Mouse (Mus musculus) embryo, embryonic 9.5 days (tissue): ENCODE measurements around the gene A730061H03Rik.
A peak's percentile ranks its signal among the peaks of the same experiment; 100 is the strongest.

Source experiments
- DNase-seq: peaks from one replicate; pipeline ENCODE4 v3.0.0-alpha.2; 2017; ENCODE audit errors: extremely low spot score

The A730061H03Rik gene

DNA sequence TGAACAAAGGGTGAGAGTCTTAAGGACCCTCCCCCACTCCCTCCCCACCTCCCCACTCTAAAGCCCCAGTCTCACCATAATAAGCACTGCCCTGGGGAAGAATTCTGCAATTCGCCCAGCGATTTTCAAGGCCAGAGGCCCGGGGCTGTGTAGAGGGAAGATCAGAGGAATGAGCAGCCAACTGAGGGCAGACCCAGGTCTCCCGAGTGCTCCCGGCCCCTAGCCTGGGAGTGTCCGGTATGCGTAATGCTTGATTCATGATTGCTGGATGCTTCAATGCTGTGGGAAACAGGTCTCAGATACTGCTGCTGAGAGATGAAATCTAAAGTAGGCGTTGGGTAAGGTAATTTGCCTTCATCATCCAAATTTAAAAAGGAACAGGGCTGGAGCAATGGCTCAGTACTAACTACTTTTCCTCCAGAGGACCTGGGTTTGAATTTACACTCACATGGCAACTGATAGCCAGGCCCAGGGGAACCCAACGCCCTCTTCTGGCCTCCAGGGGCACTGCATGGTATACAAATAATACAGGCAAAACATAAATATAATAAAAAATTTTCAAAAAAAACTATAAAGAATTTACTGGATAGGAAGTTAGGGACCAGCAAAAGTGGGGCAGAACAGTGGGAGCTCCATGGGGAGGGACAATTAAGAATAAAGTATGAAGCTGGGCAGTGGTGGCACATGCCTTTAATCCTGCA, 21.9 kb upstream of the A730061H03Rik start:
- DNase-seq = no peak

DNA sequence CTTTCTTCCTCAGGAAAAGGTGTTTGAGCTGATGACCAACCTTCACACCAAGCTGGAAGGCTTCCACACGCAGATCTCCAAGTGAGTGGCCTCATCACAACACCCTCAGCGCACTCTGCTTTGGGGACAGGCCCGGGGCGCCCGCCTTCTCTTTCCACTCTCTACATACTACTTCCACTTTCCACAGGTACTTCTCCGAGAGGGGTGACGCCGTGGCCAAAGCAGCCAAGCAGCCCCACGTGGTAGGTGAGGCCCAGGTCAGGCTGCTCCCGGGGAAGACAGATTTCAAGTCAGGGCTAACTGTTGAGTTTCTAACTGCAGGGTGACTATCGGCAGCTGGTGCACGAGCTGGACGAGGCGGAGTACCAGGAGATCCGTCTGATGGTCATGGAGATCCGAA, 20.5 kb upstream of the A730061H03Rik start:
- DNase-seq = no peak

DNA sequence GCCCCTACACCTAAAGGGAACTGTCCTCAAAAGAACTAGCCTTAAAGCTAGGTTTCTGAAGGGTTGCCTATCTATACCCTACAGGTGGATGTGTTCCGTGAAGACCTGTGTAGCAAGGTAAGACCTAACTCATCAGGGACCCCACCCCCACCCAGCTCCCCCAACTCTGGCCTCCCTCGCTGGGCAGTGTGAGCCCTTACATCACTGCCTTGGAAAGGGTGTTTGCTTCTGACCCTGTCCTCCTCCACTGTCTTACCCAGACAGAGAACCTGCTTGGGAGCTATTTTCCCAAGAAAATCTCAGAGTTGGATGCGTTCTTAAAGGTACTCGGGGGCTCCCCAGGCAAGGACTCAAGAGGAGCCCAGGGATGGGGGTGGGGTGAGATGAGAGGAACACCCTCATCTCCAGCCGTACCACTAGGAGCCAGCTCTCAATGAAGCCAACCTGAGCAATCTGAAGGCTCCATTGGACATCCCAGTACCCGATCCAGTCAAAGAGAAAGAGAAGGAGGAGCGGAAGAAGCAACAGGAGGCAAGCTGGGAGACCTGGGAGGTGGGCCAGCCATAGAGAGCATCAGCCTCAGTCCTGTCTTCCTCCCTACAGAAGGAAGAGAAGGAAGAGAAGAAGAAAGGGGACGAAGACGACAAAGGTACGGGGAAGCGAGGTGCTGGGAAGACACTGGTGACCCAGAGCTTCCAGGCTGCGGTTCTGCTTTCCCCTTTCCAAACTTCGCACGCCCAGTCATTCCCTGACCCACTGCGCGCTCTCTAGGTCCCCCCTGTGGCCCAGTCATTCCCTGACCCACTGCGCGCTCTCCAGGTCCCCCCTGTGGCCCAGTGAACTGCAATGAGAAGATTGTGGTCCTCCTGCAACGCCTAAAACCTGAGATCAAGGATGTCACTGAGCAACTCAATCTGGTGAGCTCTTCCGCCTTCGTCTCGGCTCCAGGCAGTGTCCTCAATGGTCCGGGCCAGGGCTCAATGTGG, 19.6 kb upstream of the A730061H03Rik start:
- DNase-seq = no peak

DNA sequence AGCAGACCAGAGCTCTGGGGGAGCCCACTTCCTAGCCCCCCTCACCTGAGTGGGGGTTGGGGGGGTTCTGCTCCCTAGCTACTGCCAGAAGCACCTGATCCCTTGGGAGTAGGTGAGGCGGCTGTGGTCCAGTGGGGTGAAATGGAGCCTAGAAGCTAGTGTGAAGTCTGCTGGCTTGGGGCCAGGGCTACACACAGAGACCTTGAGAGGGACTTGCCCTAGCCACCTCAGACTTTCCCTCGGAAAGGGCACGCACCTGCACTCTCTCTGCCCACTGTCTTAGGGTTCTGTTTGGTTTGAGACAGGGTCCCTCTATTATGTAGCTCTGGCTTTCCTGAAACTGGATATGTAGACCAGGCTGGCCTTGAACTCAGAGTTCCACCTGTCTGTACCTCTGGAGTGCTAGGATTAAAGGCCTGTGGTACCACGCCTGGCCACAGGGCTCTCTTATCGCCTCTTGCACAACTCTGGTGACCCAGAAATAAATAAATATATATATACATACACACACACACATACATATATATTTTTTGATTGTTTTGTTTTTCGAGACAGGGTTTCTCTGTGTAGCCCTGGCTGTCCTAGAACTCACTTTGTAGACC, 18.6 kb upstream of the A730061H03Rik start:
- no peak for DNase-seq

DNA sequence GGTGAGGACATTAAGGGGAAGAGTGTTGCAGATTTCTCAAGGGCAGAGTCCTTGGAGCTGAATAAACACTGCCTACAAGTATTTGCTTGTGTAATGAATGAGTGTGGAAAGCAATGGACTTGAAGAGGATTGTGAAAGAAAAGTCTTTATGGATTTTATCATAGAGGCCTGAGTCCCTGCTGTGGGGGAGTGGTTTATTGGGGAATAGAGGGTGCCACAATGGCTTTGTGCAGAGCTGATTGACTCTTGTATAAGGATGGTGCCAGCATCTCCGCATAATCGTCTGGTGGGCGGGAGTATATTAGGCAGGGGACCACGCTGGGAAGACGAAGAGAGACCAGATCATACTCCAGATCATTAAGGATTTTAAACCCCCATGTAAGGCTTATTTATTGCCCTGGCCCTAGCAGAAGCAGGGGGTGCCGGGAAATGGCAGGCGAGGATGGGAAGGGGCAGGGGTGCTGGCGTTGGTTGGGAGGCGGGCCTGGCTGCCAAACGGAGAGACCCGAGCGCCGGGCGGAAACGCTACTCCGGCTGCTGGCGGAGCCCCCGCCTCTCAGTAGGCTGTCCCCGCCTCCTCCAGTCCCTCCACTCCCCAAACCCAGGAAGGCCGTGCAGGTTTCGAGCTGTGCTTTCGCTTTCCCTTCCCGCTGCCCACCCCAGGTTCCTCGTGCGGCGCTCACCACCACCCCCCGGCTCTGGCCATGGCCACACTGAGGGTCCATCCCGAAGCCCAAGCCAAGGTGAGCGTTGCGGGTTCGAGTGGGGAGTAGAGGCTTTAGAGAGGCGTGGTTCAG, 17.9 kb upstream of the A730061H03Rik start, which contains the start of gene Psme1:
TSS of gene Psme1 (plus strand) at position 253 of the 797 bp plus-strand sequence.
- DNase-seq = peak; percentile 84

DNA sequence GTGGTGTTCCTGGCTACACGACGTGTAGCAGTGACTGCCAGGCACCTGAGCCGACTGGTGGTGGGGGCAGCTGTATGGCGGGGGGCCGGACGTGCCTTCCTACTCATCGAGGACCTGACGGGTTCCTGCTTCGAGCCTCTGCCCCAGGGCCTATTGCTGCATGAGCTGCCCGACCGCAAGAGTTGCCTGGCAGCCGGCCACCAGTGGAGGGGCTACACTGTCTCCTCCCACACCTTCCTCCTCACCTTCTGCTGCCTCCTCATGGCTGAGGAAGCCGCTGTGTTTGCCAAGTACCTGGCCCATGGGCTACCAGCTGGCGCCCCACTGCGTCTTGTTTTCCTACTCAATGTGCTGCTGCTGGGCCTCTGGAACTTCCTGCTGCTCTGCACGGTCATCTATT, 16.2 kb upstream of the A730061H03Rik start:
- no peak for DNase-seq

DNA sequence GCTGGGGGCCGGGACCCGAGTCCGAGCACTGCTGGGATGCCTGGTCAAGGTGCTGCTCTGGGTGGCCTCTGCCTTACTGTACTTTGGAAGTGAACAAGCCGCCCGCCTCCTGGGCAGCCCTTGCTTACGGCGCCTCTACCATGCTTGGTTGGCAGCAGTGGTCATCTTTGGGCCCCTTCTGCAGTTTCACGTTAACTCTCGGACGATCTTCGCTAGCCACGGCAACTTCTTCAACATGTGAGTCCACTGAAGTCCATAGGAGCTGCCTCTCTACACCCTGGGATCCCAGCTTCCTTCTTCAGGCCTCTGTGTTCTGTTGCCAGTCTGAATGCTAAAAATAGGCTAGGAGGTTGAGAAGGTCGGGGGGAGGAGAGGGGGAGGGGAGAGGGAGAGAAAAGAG, 15.5 kb upstream of the A730061H03Rik start:
- no peak for DNase-seq

DNA sequence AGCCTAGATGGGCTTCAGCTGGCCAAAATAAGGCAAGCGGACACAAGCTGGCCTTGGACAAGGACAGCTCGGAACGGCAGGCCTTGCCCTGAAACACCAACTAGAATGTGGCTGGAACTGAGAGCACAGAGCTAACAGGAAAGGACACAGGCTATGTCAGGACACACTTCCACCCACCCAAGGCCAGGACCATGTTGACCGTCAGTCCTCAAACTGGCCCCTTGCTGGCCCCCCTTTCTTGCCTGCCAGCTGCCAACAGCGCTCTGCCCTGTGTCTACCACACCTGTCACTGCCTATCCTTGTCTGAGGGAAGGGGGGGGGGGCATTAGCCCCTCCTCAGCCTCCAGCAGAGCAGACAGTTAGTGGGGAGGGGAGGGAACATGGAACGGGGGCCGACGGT, 15.1 kb upstream of the A730061H03Rik start, which contains the start of gene Fitm1:
TSS of gene Fitm1 (plus strand) at position 316 of the 400 bp plus-strand sequence.
- no peak for DNase-seq

DNA sequence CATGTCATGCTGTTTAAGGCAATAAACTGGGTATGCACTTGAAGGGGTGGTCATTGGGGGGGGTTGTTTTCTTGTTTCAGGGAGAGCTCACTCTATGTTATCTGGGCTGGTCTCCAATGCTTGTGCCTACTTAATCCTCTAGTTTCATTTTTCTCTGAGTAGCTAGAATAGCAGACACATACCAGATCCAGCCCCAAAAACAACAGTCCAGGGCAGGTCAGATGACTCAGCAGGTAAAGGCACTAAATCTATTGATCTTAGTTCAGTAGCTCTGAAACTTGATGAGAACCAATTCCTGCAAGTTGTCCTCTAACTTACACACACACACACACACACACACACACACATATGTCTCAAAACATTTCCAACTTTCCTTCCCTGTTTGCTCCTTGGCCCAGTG, 11.6 kb upstream of the A730061H03Rik start:
- DNase-seq = no peak

DNA sequence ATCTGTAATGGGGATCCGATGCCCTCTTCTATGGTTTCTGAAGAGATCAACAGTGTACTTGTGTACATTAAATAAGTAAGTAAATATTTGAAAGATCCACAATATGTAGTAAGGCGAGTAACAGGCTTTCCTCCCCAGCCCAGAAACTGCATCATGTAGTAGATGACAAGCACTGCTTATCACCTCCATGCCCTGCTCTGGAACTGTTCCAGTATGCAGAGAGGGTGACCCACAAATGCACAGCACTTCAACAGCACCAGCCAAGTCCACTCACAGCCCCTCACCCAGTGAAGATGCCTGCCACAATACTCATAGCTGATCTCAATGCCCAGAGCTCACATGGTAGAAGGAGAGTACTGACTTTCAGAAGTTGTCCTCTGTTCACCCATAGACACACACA, 10.4 kb upstream of the A730061H03Rik start:
- DNase-seq = no peak

DNA sequence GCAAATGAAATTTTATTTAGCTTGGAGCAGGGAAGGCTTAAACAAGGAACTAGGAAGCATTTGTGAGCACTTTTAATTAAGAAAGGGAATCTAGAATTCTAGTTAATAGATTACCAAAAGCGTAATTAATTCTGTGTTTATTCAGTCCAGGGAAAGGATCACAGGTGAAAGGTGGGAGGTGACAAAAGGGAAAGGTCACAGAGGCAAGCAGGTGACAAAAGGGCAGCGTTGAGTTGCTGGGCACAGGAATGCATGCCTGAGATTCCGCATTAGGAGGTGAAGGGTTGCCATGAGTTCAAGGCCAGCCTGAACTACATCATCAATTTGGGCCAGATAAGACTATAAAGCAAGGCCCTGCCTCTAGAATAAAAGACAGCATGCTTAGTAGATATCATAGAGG, 7.3 kb upstream of the A730061H03Rik start:
- no peak for DNase-seq

DNA sequence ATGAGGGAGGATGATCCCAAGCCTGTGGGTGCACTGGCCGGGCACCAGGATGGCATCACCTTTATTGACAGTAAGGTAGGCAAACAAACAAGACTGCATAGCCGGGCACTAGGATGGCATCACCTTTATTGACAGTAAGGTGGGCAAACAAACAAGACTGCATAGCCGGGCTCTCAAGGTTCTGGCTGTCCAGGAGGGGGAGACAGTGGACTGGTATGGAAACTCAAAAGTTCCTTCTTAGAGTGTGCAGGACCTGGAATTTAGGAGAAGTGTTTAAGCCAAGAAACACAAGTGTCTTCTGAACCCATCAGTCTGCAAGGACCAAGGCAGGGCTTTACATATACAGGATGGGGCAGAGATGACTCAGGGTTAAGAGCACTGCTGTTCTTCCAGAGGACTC, 5.5 kb upstream of the A730061H03Rik start:
- DNase-seq = no peak

DNA sequence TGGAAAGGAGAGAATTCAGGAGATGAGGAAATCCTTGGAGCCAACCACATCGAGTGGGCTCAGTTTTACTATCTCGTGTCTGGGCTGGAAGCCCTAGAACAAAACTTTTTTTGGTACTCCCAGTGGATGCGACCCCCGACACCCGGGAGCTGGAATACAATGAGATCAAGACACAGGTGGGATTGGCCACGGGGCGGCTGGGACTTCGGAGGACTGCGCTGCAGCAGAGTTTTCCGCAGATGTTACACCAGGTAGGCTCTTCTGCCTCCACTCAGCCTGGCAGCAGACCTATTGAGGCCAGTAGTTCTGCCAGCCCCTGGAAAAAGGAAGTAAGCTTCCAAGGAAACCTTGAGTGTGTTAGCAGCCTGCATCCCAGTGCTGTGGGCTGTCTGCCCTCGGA, 3.0 kb upstream of the A730061H03Rik start:
- DNase-seq = no peak

DNA sequence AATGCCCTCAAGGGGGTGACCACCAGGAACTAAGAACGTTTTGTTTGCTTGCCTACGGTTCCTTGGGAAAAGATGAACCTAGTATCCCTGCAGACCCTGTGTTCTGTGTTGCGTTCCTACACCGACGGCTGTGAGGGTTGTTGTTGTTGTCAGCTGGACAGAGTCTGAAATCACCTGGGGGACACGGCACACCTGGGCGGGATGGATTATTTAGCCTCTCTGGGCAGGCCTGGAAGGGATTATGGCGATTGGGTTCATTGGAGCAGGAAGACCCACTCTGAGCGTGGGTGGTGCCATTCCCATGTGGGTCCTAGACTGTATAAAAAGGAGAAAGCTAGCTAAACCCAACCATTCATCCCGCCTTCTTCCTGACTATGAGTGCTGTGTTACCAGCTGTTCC, 1.7 kb upstream of the A730061H03Rik start:
- DNase-seq = no peak

DNA sequence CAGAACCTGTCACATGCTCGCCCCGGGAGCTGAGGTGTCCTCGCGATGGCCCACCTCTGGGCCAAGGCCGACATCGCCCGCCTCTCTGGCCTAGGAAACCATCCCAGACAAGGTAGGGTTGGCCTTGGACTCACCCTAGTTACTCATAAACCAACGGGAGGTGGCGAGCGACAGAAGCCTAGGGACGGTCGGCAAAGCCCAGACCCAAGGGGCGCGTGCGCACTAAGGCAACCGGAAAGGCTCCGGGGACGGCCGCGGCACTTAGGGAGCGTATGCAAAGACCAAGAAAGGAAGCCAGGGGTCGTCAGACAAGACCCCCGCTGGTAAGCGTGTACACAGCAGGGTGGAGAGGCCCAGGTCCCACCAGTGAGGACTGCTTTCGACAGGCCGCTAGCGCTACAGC, 406 bp downstream of the A730061H03Rik start, which contains the start of gene Dcaf11:
TSS of gene Dcaf11 (plus strand) at position 208 of the 403 bp plus-strand sequence.
- DNase-seq = peak; percentile 93

DNA sequence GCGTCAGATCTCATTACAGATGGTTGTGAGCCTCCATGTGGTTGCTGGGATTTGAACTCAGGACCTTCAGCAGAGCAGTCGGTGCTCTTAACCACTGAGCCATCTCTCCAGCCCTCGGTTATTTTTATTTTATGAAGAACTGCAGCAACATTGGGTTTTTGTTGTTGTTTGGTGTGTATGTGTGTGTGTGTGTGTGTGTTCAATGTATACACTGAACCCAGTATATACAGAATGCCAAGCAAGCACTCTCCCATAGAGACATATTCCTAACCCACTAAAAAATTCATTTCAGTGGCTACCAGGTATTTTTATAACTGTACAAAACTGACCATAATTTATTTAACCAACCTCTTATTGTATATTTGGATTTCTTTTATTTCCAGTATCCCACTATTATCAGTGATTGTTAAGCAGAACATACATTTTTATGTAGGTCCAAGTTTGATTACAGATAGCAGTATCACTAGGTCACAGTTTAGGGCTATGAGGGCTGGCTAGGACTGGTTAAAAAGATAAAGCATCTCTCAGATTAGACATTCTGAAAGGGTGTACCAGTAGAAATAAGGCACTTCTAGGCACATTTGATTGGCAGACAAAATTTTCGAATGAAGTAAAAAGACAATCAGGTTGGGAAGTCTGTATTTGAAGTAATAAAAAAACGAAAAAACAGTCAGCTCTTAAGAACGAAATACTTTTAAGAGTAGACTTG, 1.3 kb downstream of the A730061H03Rik start:
- DNase-seq = no peak

DNA sequence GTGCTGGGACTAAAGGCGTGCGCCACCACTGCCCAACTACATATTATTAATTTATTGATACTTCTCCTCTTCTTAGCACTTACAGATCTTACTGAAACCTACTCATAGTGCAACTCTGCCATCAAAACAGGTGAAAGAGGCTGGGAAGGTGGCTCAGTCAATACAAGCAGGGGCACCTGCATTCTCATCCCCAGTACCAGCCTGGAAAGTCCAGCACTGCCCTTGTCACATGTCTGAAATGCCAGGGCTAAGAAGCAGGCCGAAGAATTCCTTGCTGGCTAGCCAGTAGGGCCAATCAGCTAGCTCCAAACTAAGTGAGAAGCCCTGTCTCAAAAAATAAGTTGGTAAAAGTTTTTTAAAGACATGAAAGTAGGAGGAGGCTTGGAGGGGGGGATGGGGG, 2.6 kb downstream of the A730061H03Rik start:
- DNase-seq = no peak

DNA sequence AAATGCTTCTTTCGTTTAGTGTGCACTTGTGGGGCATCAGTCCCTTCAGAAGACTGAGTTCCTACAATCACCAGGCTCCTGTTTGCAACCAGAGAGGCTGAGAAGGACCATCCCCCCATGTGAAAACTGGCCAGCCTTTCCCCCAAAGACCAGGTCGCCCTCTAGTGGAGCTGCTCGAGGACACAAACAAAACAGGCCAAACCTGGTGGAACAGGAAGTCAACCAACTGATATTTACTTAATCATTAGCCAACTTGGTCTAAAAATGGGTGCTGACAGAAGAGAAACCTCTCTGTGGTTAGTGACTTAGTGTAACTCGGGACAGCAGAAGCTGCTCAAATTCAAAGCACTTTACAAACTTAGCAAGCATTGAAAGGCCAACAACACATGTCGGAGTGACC, 3.2 kb downstream of the A730061H03Rik start:
- peak; percentile 64 for DNase-seq

DNA sequence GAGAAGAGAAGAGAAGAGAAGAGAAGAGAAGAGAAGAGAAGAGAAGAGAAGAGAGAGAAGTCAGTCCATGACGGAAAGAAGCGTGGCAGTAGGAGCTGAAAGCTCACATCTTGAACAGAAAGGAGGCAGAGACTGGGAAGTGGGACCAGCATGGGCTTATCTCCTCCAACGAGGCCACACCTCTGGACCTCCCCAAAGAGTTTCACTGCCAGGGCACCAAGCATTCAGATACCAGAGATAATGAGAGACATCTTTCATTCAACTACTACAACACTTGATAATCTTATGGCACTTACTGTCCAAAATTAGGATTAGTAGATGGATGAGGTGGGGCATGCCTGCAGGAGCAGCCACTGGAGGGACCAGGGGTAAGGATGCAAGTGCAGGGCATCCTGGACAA, 4.4 kb downstream of the A730061H03Rik start:
- no peak for DNase-seq

DNA sequence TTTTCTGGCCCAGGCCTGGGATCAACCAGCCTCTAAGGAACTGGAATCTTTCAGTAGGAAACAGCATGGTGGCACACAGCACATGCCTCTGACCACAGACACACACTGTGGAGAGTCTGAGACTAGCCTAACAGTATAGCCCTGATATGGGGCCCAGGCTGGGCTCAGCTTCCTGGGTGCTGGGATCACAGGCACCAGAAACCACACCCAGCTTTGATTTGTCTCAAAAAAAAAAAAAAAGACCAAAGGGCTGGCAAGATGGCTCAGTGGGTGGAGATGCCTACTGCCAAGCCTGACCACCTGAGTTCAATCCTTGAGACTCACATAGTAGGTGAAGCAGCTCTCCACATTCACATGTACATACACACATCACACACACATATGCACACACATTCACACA, 5.6 kb downstream of the A730061H03Rik start:
- DNase-seq = no peak

DNA sequence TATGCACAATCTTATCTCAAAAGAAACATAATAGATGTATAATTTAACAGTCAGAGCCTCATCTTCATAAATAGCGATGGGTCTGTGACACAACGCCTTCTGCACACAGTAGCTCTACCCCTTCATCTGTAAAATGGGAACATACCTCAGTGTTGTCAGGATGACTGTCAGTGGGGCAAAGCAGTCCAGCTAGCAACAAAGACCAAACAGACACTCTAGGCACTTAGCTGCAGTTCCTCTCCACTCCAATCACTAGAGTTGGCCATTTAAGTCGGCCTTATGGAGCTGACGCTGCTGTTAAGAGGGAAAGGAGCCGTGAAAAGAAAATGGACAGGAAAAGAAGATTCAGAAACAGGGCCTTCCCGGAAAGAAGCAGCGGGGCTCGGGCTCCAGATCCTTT, 8.4 kb downstream of the A730061H03Rik start:
- no peak for DNase-seq
